Mouse (Mus musculus) MEL (cell line): ENCODE measurements around the gene Glipr1l2. TPM values are rescaled to one million over a fixed set of nuclear protein-coding genes. Genes with fewer than 3 reads are reported as not detected.
"Not testable (repeated sequence)": the region's sequence is repeated elsewhere in the genome, so short reads cannot be mapped to it uniquely, and the experiment has no call there.

Source experiments
- DNase-seq: peaks from one replicate; pipeline ENCODE4 v3.0.0; 2011; ENCODE audit warnings: low read depth, low spot score
- H3K27ac ChIP-seq: 2 replicates; pipeline ENCODE4 v1.5.1; 2012; ENCODE audit warnings: low read depth, mild to moderate bottlenecking, control low read depth, low read length, moderate library complexity; ENCODE audit not compliant: control insufficient read depth
- H3K27me3 ChIP-seq, 2 experiments: fragments of 150-350 bp in 1 of 2; sonication (generic) in 1 of 2; 2 replicates each; pipeline ENCODE4 v1.6.1; 2012; ENCODE audit warnings: low read length in 2 of 2, mild to moderate bottlenecking in 2 of 2, improper control_type of control experiment in 1 of 2, moderate library complexity in 1 of 2; ENCODE audit not compliant: insufficient read depth in 2 of 2, control insufficient read depth in 1 of 2
- H3K36me3 ChIP-seq, 2 experiments: 2 replicates each; pipeline ENCODE4 v1.6.1; 2012 to 2014; ENCODE audit warnings: low read length in 2 of 2, improper control_type of control experiment in 1 of 2, inconsistent platforms in 1 of 2, mild to moderate bottlenecking in 1 of 2; ENCODE audit not compliant: insufficient read depth in 2 of 2, control insufficient read depth in 1 of 2
- H3K4me1 ChIP-seq, 2 experiments: fragments of 150-350 bp in 1 of 2; sonication (generic) in 1 of 2; 2 replicates each; pipeline ENCODE4 v1.6.1; 2012; ENCODE audit warnings: low read length in 2 of 2, improper control_type of control experiment in 1 of 2, mild to moderate bottlenecking in 1 of 2; ENCODE audit not compliant: insufficient read depth in 2 of 2, control insufficient read depth in 1 of 2
- H3K4me3 ChIP-seq, 2 experiments: fragments of 150-350 bp in 1 of 2; sonication (generic) in 1 of 2; 2 replicates each; pipeline ENCODE4 v1.5.1; 2012; ENCODE audit warnings: low read depth in 2 of 2, low read length in 2 of 2, mild to moderate bottlenecking in 2 of 2, moderate library complexity in 2 of 2, control low read depth in 1 of 2, improper control_type of control experiment in 1 of 2; ENCODE audit not compliant: control insufficient read depth in 1 of 2, insufficient read depth in 1 of 2
- H3K79me2 ChIP-seq: 2 replicates; pipeline ENCODE4 v1.6.1; 2012; ENCODE audit warnings: mild to moderate bottlenecking, low read length, moderate library complexity; ENCODE audit not compliant: control insufficient read depth, poor library complexity, insufficient read depth
- H3K9ac ChIP-seq: 2 replicates; pipeline ENCODE4 v1.6.1; 2012; ENCODE audit warnings: low read depth, mild to moderate bottlenecking, control low read depth, low read length, moderate library complexity; ENCODE audit not compliant: control insufficient read depth, poor library complexity, severe bottlenecking
- H3K9me3 ChIP-seq: fragments of 150-350 bp; sonication (generic); replicated peaks from 2 replicates; pipeline ENCODE4 v1.6.1; 2012; ENCODE audit warnings: mild to moderate bottlenecking, low read length, improper control_type of control experiment, moderate library complexity; ENCODE audit not compliant: insufficient read depth
- BHLHE40 ChIP-seq: IDR thresholded peaks from 2 replicates; pipeline ENCODE4 v1.6.1; 2012; ENCODE audit warnings: low read depth, mild to moderate bottlenecking, inconsistent platforms, low read length, improper control_type of control experiment, borderline replicate concordance
- E2F4 ChIP-seq: IDR thresholded peaks from 2 replicates; pipeline ENCODE4 v1.6.1; 2011; ENCODE audit warnings: low read depth, low read length, improper control_type of control experiment, borderline replicate concordance
- EP300 ChIP-seq, 2 experiments: IDR thresholded peaks; 2 replicates each; pipeline ENCODE4 v1.6.1; 2011; ENCODE audit warnings: improper control_type of control experiment in 2 of 2, low read length in 2 of 2, low read depth in 1 of 2, mild to moderate bottlenecking in 1 of 2
- GABPA ChIP-seq: IDR thresholded peaks from 2 replicates; pipeline ENCODE4 v1.6.1; 2012; ENCODE audit warnings: low read depth, mild to moderate bottlenecking, inconsistent platforms, low read length, improper control_type of control experiment, moderate library complexity
- HCFC1 ChIP-seq: IDR thresholded peaks from 2 replicates; pipeline ENCODE4 v1.6.1; 2012; ENCODE audit warnings: low read depth, mild to moderate bottlenecking, inconsistent platforms, low read length, improper control_type of control experiment, moderate library complexity
- JUND ChIP-seq: IDR thresholded peaks from 2 replicates; pipeline ENCODE4 v1.6.1; 2011; ENCODE audit warnings: low read depth, mild to moderate bottlenecking, improper control_type of control experiment, low read length
- KAT2A ChIP-seq: conservative IDR thresholded peaks from 2 replicates; pipeline ENCODE4 v1.6.1; 2012; ENCODE audit warnings: low read depth, low read length, improper control_type of control experiment, inconsistent platforms
- MEF2A ChIP-seq: IDR thresholded peaks from 2 replicates; pipeline ENCODE4 v1.6.1; 2014; ENCODE audit warnings: low read depth, mild to moderate bottlenecking, inconsistent platforms, low read length, improper control_type of control experiment; ENCODE audit not compliant: poor library complexity, insufficient replicate concordance, severe bottlenecking; ENCODE audit errors: extremely low read depth
- MXI1 ChIP-seq: IDR thresholded peaks from 2 replicates; pipeline ENCODE4 v1.6.1; 2011; ENCODE audit warnings: mild to moderate bottlenecking, low read depth, low read length, improper control_type of control experiment
- MYC ChIP-seq: IDR thresholded peaks from 2 replicates; pipeline ENCODE4 v1.6.1; 2011; ENCODE audit warnings: low read depth, mild to moderate bottlenecking, low read length, improper control_type of control experiment, moderate library complexity
- RCOR1 ChIP-seq: IDR thresholded peaks from 2 replicates; pipeline ENCODE4 v1.6.1; 2012; ENCODE audit warnings: low read depth, mild to moderate bottlenecking, inconsistent platforms, low read length, improper control_type of control experiment
- SIN3A ChIP-seq: IDR thresholded peaks from 2 replicates; pipeline ENCODE4 v1.6.1; 2012; ENCODE audit warnings: low read length, improper control_type of control experiment, inconsistent platforms
- SMC3 ChIP-seq: IDR thresholded peaks from 2 replicates; pipeline ENCODE4 v1.6.1; 2011; ENCODE audit warnings: low read depth, low read length, improper control_type of control experiment
- TAL1 ChIP-seq: IDR thresholded peaks from 2 replicates; pipeline ENCODE4 v1.6.1; 2012; ENCODE audit warnings: mild to moderate bottlenecking, inconsistent platforms, low read length, moderate library complexity, mixed read lengths
- TCF12 ChIP-seq: IDR thresholded peaks from 2 replicates; pipeline ENCODE4 v1.6.1; 2014; ENCODE audit warnings: low read depth, mild to moderate bottlenecking, inconsistent platforms, low read length, improper control_type of control experiment, moderate library complexity
- UBTF ChIP-seq: IDR thresholded peaks from 2 replicates; pipeline ENCODE4 v1.6.1; 2012; ENCODE audit warnings: low read depth, mild to moderate bottlenecking, inconsistent platforms, low read length, improper control_type of control experiment, moderate library complexity, borderline replicate concordance; ENCODE audit not compliant: insufficient read depth
- ZC3H11A ChIP-seq: IDR thresholded peaks from 2 replicates; pipeline ENCODE4 v1.6.1; 2012; ENCODE audit warnings: low read depth, mild to moderate bottlenecking, inconsistent platforms, low read length, improper control_type of control experiment
- ZKSCAN1 ChIP-seq: IDR thresholded peaks from 2 replicates; pipeline ENCODE4 v1.6.1; 2012; ENCODE audit warnings: low read depth, mild to moderate bottlenecking, inconsistent platforms, low read length, improper control_type of control experiment, moderate library complexity
- ZNF384 ChIP-seq: IDR thresholded peaks from 2 replicates; pipeline ENCODE4 v1.6.1; 2012; ENCODE audit warnings: low read depth, mild to moderate bottlenecking, inconsistent platforms, low read length, improper control_type of control experiment
- polyA plus RNA-seq, 2 experiments: library from polyadenylated mRNA; stranded (reverse) in 1 of 2; unstranded in 1 of 2; fragments of >175 nt in 1 of 2; fragments of >200 nt in 1 of 2; gene quantifications; 2 replicates each; pipeline versions ENCODE4 v1.2.1 to v1.2.4; 2012; ENCODE audit warnings: low replicate concordance in 2 of 2, low read depth in 1 of 2; ENCODE audit not compliant: insufficient read length in 2 of 2, insufficient read depth in 1 of 2, missing spikeins in 1 of 2
- total RNA-seq: library from RNA; depleted of rRNA; stranded (reverse); fragments of 300-350 nt; gene quantifications from 2 replicates; pipeline ENCODE4 v1.2.3, GENCODE M21; 2012; rRNA removed

The Glipr1l2 gene
- total RNA-seq (not detected in 2 replicates), polyA plus RNA-seq (not detected)

DNA sequence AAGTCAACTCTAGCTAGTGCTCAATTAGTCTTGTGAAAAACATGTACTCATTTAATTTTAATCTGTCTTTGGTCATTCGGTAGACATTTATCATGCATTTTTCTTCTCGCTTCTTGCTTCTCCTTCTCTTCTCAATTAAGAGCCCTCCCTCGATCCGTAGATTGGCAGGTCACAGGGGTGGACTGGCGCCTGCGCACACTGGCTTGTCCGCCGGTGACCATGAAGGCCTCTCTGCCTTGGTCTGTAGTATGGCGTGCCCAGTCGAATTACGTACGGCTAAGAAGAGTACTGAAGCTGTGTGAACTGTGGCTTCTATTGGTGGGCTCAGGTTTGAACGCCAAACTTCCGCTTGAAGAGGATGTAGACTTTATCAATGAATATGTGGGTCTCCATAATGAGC is at the start of gene Glipr1l2:
Glipr1l2 (plus strand) TSS at position 198 of the 400 bp plus-strand sequence.
- no peak within 1 kb of the TSS for H3K27ac ChIP-seq

DNA sequence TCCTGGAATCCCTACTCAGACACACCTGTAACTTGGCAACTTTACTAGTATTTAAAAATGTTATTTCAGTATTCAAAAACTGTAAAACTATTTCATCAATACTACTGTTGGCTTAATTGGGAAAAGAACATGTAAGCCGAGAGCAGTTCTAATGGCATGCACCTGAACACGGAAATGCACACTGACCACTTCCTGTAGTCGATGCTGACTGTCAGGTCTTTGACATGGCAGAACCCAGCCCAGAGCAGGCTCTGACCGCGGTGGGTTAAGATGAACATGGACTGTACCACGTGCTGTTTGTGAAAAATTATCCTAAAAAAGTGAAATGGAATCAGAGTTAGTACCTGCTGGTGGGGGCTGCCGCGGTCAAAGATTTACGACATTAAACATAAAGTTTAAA is 39.6 kb upstream of the Glipr1l2 start:
- not testable (repeated sequence) for H3K4me3 ChIP-seq, H3K9me3 ChIP-seq

More for the DNA sequence above, at the start of gene Glipr1l2:
- no peaks in the 10 kb centered on the region for H3K4me1 ChIP-seq
- H3K9me3 ChIP-seq: no peaks in the 10 kb centered on the region
- H3K4me3 ChIP-seq: no peak within 1 kb of the TSS
- H3K27me3 ChIP-seq: peaks cover 0 to 3% of the 10 kb centered on the region in 2 experiments; a peak in 3 of 4 replicates
- no peak within 1 kb of the TSS for H3K9ac ChIP-seq
- no peak for TF ChIP-seq SMC3
- TF ChIP-seq BHLHE40: no peak
- no peak for TF ChIP-seq MYC
- TF ChIP-seq MEF2A: no peak
- no peak for TF ChIP-seq EP300 (IDR thresholded peaks at IDR 0.05; ENCODE audit: low read depth in 1 of 2, low read length in 2 of 2)
- TF ChIP-seq ZC3H11A: no peak
- no peak for TF ChIP-seq GABPA
- no peak for TF ChIP-seq HCFC1
- TF ChIP-seq ZKSCAN1: no peak
- TF ChIP-seq UBTF: no peak
- TF ChIP-seq ZNF384: no peak
- no peak for TF ChIP-seq TCF12
- no peak for TF ChIP-seq JUND
- TF ChIP-seq MXI1: no peak
- no peak for TF ChIP-seq E2F4
- no peak for TF ChIP-seq RCOR1
- TF ChIP-seq SIN3A: no peak
- no peak for TF ChIP-seq TAL1
- no peak for TF ChIP-seq KAT2A
- no peak for DNase-seq
- H3K79me2 ChIP-seq: no peaks in the 10 kb centered on the region
- H3K36me3 ChIP-seq: no peaks in the 10 kb centered on the region

DNA sequence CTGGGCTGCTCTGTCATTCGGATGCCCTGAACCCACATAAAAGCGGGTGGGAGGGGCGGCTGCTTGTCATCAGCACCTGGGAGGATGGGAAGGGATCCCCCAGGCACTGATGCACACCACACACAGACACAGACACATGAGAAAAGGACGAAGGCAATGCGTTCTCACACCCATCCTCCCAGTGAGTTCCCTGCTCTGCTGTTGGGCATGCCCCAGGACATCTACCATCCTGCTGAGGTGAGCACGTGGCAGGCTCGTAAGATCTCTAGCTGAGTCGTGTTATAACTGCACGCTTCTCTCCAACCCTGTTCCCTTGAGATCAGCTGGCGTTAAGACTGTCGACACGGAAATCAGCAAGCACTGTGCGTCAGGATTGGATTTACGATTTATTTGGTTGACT is 38.9 kb upstream of the Glipr1l2 start:
- not testable (repeated sequence) for DNase-seq, H3K79me2 ChIP-seq, H3K4me1 ChIP-seq, H3K4me3 ChIP-seq, H3K27ac ChIP-seq, H3K27me3 ChIP-seq, H3K9me3 ChIP-seq, H3K9ac ChIP-seq, H3K36me3 ChIP-seq

More for the DNA sequence above, 39.6 kb upstream of the Glipr1l2 start:
- not testable (repeated sequence) for H3K9ac ChIP-seq, H3K79me2 ChIP-seq, H3K27ac ChIP-seq, H3K4me1 ChIP-seq, DNase-seq, H3K36me3 ChIP-seq, H3K27me3 ChIP-seq
